Mouse (Mus musculus): ENCODE measurements around the gene Tmeff1. TPM values are rescaled to one million over a fixed set of nuclear protein-coding genes. Genes with fewer than 3 reads are reported as not detected.

The Tmeff1 gene
- polyA plus RNA-seq (2014; fragmentation: Nextera tagmentation; extraction: Ambion mirVana): 69.0 and 93.4 TPM in 2 replicates

- Histone ChIP-seq H3K27ac (ENCODE audit: low read depth, low read length) (peak within 1 kb of the TSS; percentile 93), H3K36me3 (ENCODE audit: control insufficient read depth, insufficient read depth, low read length) (peaks cover under 1% of the 10 kb centered on the region; the same call in 1 of the 2 replicates), H3K4me2 (replicated peaks; ENCODE audit: low read depth, low read length) (peak within 1 kb of the TSS; percentile 64), H3K9me3 (ENCODE audit: control insufficient read depth, low read length) (peaks cover 3% of the 10 kb centered on the region; the same call in 1 of the 2 replicates), H3K4me1 (ENCODE audit: control insufficient read depth, insufficient read depth, low read length) (0 out of 2 replicates have a peak, but pooled peaks cover 3% of the 10 kb centered on the region), H3K27me3 (ENCODE audit: control insufficient read depth, insufficient read depth, low read length) (no peaks in the 10 kb centered on the region), H3K4me3 (ENCODE audit: low read length) (peak within 1 kb of the TSS; percentile 70), H3K9ac (ENCODE audit: low read depth, low read length) (peak within 1 kb of the TSS; percentile 96)
- WGBS: 1% methylated on average over 26 of the region's 64 CpGs
- peak; percentile 79 for ATAC-seq (ENCODE audit: low FRiP score, low TSS enrichment)
These were observed at the start of gene Tmeff1 for GRCm38 (mm10) chr4:48584421-48585240. TSS of gene Tmeff1 (plus strand) at chr4:48585174.

GRCm38 (mm10) chr4:48536275-48536674 is 48.7 kb upstream of the Tmeff1 start:
- Histone ChIP-seq H3K9ac (ENCODE audit: low read depth, low read length) (no peak overlapping the region), H3K9me3 (ENCODE audit: control insufficient read depth, low read length) (no peaks in the 10 kb centered on the region), H3K4me3 (ENCODE audit: low read length) (no peak overlapping the region), H3K27ac (ENCODE audit: low read depth, low read length) (no peak overlapping the region), H3K27me3 (ENCODE audit: control insufficient read depth, insufficient read depth, low read length) (no peaks in the 10 kb centered on the region), H3K4me1 (ENCODE audit: control insufficient read depth, insufficient read depth, low read length) (no peaks in the 10 kb centered on the region; the same call in 1 of the 2 replicates), H3K4me2 (replicated peaks; ENCODE audit: low read depth, low read length) (no peak overlapping the region), H3K36me3 (ENCODE audit: control insufficient read depth, insufficient read depth, low read length) (no peaks in the 10 kb centered on the region)
- WGBS: 90% methylated on average over 5 of the region's 5 CpGs
- ATAC-seq (ENCODE audit: low FRiP score, low TSS enrichment): no peak

GRCm38 (mm10) chr4:48537024-48537423 is 48.0 kb upstream of the Tmeff1 start:
- H3K4me3 ChIP-seq (ENCODE audit: low read length): no peak overlapping the region
- no peaks in the 10 kb centered on the region for H3K36me3 ChIP-seq (ENCODE audit: control insufficient read depth, insufficient read depth, low read length)
- no peaks in the 10 kb centered on the region for H3K9me3 ChIP-seq (ENCODE audit: control insufficient read depth, low read length)
- no peak for ATAC-seq (ENCODE audit: low FRiP score, low TSS enrichment)
- H3K27ac ChIP-seq (ENCODE audit: low read depth, low read length): no peak overlapping the region
- no peaks in the 10 kb centered on the region for H3K27me3 ChIP-seq (ENCODE audit: control insufficient read depth, insufficient read depth, low read length)
- 89% methylated on average over 5 of the region's 5 CpGs for WGBS
- no peak overlapping the region for H3K9ac ChIP-seq (ENCODE audit: low read depth, low read length)
- H3K4me2 ChIP-seq (replicated peaks; ENCODE audit: low read depth, low read length): no peak overlapping the region
- peaks cover 6% of the 10 kb centered on the region for H3K4me1 ChIP-seq (ENCODE audit: control insufficient read depth, insufficient read depth, low read length)

- ATAC-seq (ENCODE audit: low FRiP score, low TSS enrichment): no peak
- H3K9me3 ChIP-seq (ENCODE audit: control insufficient read depth, low read length): no peaks in the 10 kb centered on the region
These were observed 46.4 kb upstream of the Tmeff1 start for GRCm38 (mm10) chr4:48538581-48538980.

GRCm38 (mm10) chr4:48539841-48540575 is 45.0 kb upstream of the Tmeff1 start, which contains the start of gene Msantd3:
TSS of gene Msantd3 (plus strand) at chr4:48539935.
- Histone ChIP-seq H3K9ac (ENCODE audit: low read depth, low read length) (peak within 1 kb of the TSS; percentile 96), H3K36me3 (ENCODE audit: control insufficient read depth, insufficient read depth, low read length) (no peaks in the 10 kb centered on the region), H3K9me3 (ENCODE audit: control insufficient read depth, low read length) (no peaks in the 10 kb centered on the region), H3K4me3 (ENCODE audit: low read length) (peak within 1 kb of the TSS; percentile 83), H3K4me2 (replicated peaks; ENCODE audit: low read depth, low read length) (peak within 1 kb of the TSS; percentile 78), H3K27me3 (ENCODE audit: control insufficient read depth, insufficient read depth, low read length) (no peaks in the 10 kb centered on the region), H3K4me1 (ENCODE audit: control insufficient read depth, insufficient read depth, low read length) (peaks cover 20% of the 10 kb centered on the region), H3K27ac (ENCODE audit: low read depth, low read length) (peak within 1 kb of the TSS; percentile 93)
- ATAC-seq (ENCODE audit: low FRiP score, low TSS enrichment): peak; percentile 81
- WGBS: under 1% methylated on average over 48 of the region's 86 CpGs

More at GRCm38 (mm10) chr4:48538581-48538980, 46.4 kb upstream of the Tmeff1 start:
- Histone ChIP-seq H3K9ac (ENCODE audit: low read depth, low read length) (no peak overlapping the region), H3K4me1 (ENCODE audit: control insufficient read depth, insufficient read depth, low read length) (peaks cover 15% of the 10 kb centered on the region), H3K27me3 (ENCODE audit: control insufficient read depth, insufficient read depth, low read length) (no peaks in the 10 kb centered on the region), H3K36me3 (ENCODE audit: control insufficient read depth, insufficient read depth, low read length) (no peaks in the 10 kb centered on the region), H3K4me3 (ENCODE audit: low read length) (no peak overlapping the region), H3K4me2 (replicated peaks; ENCODE audit: low read depth, low read length) (no peak overlapping the region), H3K27ac (ENCODE audit: low read depth, low read length) (no peak overlapping the region)
- 94% methylated on average over 2 of the region's 2 CpGs for WGBS

GRCm38 (mm10) chr4:48540576-48541111 is 44.3 kb upstream of the Tmeff1 start:
- Histone ChIP-seq H3K27me3 (ENCODE audit: control insufficient read depth, insufficient read depth, low read length) (no peaks in the 10 kb centered on the region), H3K9me3 (ENCODE audit: control insufficient read depth, low read length) (no peaks in the 10 kb centered on the region), H3K36me3 (ENCODE audit: control insufficient read depth, insufficient read depth, low read length) (no peaks in the 10 kb centered on the region), H3K27ac (ENCODE audit: low read depth, low read length) (peak overlapping the region; percentile 83), H3K4me3 (ENCODE audit: low read length) (peak overlapping the region; percentile 83), H3K9ac (ENCODE audit: low read depth, low read length) (peak overlapping the region; percentile 96), H3K4me1 (ENCODE audit: control insufficient read depth, insufficient read depth, low read length) (peaks cover 20% of the 10 kb centered on the region), H3K4me2 (replicated peaks; ENCODE audit: low read depth, low read length) (peak overlapping the region; percentile 78)
- 0% methylated on average over 10 of the region's 50 CpGs for WGBS
- ATAC-seq (ENCODE audit: low FRiP score, low TSS enrichment): peak; percentile 55

- Histone ChIP-seq H3K9ac (ENCODE audit: low read depth, low read length) (peak overlapping the region; percentile 96), H3K36me3 (ENCODE audit: control insufficient read depth, insufficient read depth, low read length) (no peaks in the 10 kb centered on the region; the same call in 1 of the 2 replicates), H3K9me3 (ENCODE audit: control insufficient read depth, low read length) (no peaks in the 10 kb centered on the region), H3K27ac (ENCODE audit: low read depth, low read length) (no peak overlapping the region), H3K27me3 (ENCODE audit: control insufficient read depth, insufficient read depth, low read length) (no peaks in the 10 kb centered on the region), H3K4me3 (ENCODE audit: low read length) (peak overlapping the region; percentile 83), H3K4me2 (replicated peaks; ENCODE audit: low read depth, low read length) (peak overlapping the region; percentile 78), H3K4me1 (ENCODE audit: control insufficient read depth, insufficient read depth, low read length) (peaks cover 26% of the 10 kb centered on the region)
- no peak for ATAC-seq (ENCODE audit: low FRiP score, low TSS enrichment)
- 2% methylated on average over 15 of the region's 15 CpGs for WGBS
These were observed 43.3 kb upstream of the Tmeff1 start for GRCm38 (mm10) chr4:48541526-48542250.

- Histone ChIP-seq H3K4me2 (replicated peaks; ENCODE audit: low read depth, low read length) (peak overlapping the region; percentile 78), H3K27ac (ENCODE audit: low read depth, low read length) (no peak overlapping the region), H3K9me3 (ENCODE audit: control insufficient read depth, low read length) (no peaks in the 10 kb centered on the region), H3K4me1 (ENCODE audit: control insufficient read depth, insufficient read depth, low read length) (peaks cover 28% of the 10 kb centered on the region), H3K27me3 (ENCODE audit: control insufficient read depth, insufficient read depth, low read length) (no peaks in the 10 kb centered on the region), H3K9ac (ENCODE audit: low read depth, low read length) (peak overlapping the region; percentile 96; the same call in 1 of the 2 replicates), H3K4me3 (ENCODE audit: low read length) (peak overlapping the region; percentile 83; the same call in 1 of the 2 replicates), H3K36me3 (ENCODE audit: control insufficient read depth, insufficient read depth, low read length) (no peaks in the 10 kb centered on the region; the same call in 1 of the 2 replicates)
- no peak for ATAC-seq (ENCODE audit: low FRiP score, low TSS enrichment)
- WGBS: 15% methylated on average over 5 of the region's 5 CpGs
These were observed 42.6 kb upstream of the Tmeff1 start for GRCm38 (mm10) chr4:48542351-48542750.

Measured in kidney, embryonic 14.5 days (tissue).